Mouse (Mus musculus): Measurements from ENCODE around the gene Slc8a1.

DNA sequence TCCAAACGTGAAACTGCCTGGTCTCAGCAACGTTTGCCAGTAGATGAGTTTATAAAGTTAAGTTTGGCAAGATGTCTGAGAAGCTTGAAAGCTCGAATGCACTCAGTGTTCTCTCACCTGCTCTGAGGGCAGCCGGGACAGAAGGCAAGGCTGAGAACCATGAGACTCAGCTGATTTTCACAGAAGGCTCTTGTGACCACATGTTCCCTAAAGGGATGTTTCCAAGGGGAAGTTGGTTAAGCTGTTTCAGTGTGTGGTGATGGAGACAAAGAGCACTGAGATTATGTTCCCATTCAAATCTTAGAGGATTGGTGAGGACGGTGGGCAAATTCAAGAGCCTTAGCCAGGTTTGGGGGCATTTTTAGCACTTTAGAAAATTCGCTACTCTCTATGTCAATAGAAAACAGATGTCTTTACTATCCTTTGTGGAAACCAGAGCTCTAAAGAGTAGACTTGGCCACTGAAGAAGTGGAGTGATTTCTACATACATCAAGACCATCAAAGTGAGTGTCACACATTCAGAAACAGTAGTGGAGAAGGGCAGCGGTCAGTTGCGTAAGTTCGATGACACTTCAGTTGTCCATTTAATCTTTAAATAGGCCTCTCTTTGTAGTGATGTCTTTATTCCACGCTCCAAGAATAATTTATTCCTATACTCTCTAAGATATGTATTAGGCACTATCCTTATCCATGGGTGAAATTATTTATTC is 219.7 kb downstream of the Slc8a1 start:
- TF ChIP-seq CTCF (IDR thresholded peaks at IDR 0.05), result no peak
- no peak for TF ChIP-seq EP300 (IDR thresholded peaks at IDR 0.05)

Measured in lung, postnatal 0 days (tissue).